Mouse (Mus musculus): ENCODE data around the gene Abhd16a. TPM values are rescaled to one million over a fixed set of nuclear protein-coding genes. Genes with fewer than 3 reads are reported as not detected.

Abhd16a gene
- polyA plus RNA-seq, 1 experiment, result 118 TPM

DNA sequence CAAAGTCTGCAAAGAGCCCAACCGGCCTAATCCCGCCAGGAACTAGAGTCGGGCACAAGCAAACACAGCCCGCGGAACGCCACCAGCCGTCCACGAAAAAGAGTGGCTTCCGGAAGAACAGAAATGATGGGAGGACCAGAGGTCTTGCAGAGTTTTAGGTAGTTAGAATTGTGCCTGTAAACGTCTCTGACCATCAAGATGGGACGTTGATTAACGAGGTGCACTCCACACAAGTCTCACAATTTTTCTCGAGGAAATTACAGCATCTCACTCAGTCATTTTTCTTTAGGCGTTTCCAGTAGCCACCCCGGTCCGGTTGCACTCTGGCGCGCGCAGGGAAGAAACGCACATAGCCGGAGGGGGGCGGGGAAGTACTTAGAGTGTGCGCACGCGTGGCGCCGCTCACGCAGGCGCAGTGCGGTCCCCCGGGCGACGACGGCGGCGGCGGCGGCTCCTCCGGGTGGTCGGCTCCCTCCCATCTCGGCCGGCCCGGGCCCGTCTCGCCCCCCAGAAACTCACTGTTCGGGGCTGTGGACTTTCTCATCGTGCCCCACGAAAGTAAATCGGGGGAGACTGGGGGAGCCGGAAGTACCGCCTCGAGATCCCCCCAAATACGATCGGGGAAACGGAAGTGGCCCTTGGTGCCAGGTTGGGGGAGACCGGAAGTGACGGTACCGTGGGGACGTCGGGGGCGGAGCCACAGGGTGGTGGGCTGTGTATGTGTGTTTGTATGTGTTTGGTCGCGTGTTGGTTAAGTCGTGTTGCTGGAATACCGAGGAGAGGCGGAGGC is 45.9 kb downstream of the Abhd16a start, which contains the start of gene Bag6:
TSS of gene Bag6 (plus strand) at position 378 of the 790 bp plus-strand sequence.

Other genes starting within 250 kb of the Abhd16a start
- gene Skiv2l, start 239.1 kb upstream of the Abhd16a start, polyA plus RNA-seq (2012), result 63.8 and 69.0 TPM in 2 replicates
- gene Nelfe, start 238.9 kb upstream of the Abhd16a start, polyA plus RNA-seq (2012), result 308 and 315 TPM in 2 replicates
- 0.13 TPM in 1 of 2 replicates, not detected in the other for gene Cfb, start 226.7 kb upstream of the Abhd16a start, polyA plus RNA-seq (2012)
- 51.5 and 66.6 TPM in 2 replicates for gene Zbtb12, start 209.8 kb upstream of the Abhd16a start, polyA plus RNA-seq (2012)
- gene Gm20547, start 207.2 kb upstream of the Abhd16a start, polyA plus RNA-seq (2012), result not detected in 2 replicates
- gene C2, start 191.0 kb upstream of the Abhd16a start, polyA plus RNA-seq (2012), result 2.0 and 2.3 TPM in 2 replicates
- gene Ehmt2, start 190.8 kb upstream of the Abhd16a start, polyA plus RNA-seq (2012), result 441 and 469 TPM in 2 replicates
- not detected in 2 replicates for gene Slc44a4, start 174.8 kb upstream of the Abhd16a start, polyA plus RNA-seq (2012)
- 52.4 and 79.9 TPM in 2 replicates for gene Neu1, start 158.0 kb upstream of the Abhd16a start, polyA plus RNA-seq (2012)
- gene Hspa1b, start 130.0 kb upstream of the Abhd16a start, polyA plus RNA-seq (2012), result 425 and 1,961 TPM in 2 replicates
- 0.52 TPM in 1 of 2 replicates, not detected in the other for gene Gm20481, start 119.4 kb upstream of the Abhd16a start, polyA plus RNA-seq (2012)
- 239 and 1,296 TPM in 2 replicates for gene Hspa1a, start 117.1 kb upstream of the Abhd16a start, polyA plus RNA-seq (2012)
- 0.06 TPM in 1 of 2 replicates, not detected in the other for gene Hspa1l, start 116.6 kb upstream of the Abhd16a start, polyA plus RNA-seq (2012)
- 154 and 167 TPM in 2 replicates for gene Lsm2, start 107.4 kb upstream of the Abhd16a start, polyA plus RNA-seq (2012)
- 841 and 875 TPM in 2 replicates for gene Vars, start 88.3 kb upstream of the Abhd16a start, polyA plus RNA-seq (2012)
- gene Vwa7, start 72.7 kb upstream of the Abhd16a start, polyA plus RNA-seq (2012), result 0.24 and 0.38 TPM in 2 replicates
- gene Sapcd1, start 61.2 kb upstream of the Abhd16a start, polyA plus RNA-seq (2012), result 6.0 and 11.9 TPM in 2 replicates
- 3.4 and 5.4 TPM in 2 replicates for gene Msh5, start 42.5 kb upstream of the Abhd16a start, polyA plus RNA-seq (2012)
- 109 and 129 TPM in 2 replicates for gene Clic1, start 39.3 kb upstream of the Abhd16a start, polyA plus RNA-seq (2012)
- gene Ddah2, start 30.2 kb upstream of the Abhd16a start, polyA plus RNA-seq (2012), result 33.8 and 58.4 TPM in 2 replicates
- gene Ly6g6c, start 23.9 kb upstream of the Abhd16a start, polyA plus RNA-seq (2012), result 0.09 TPM in 1 of 2 replicates, not detected in the other
- gene Mpig6b, start 23.1 kb upstream of the Abhd16a start, polyA plus RNA-seq (2012), result 0.04 TPM in 1 of 2 replicates, not detected in the other
- not detected in 2 replicates for gene Ly6g6e, start 12.4 kb upstream of the Abhd16a start, polyA plus RNA-seq (2012)
- 0.26 TPM in 1 of 2 replicates, not detected in the other for gene Ly6g6d, start 11.2 kb upstream of the Abhd16a start, polyA plus RNA-seq (2012)
- gene Ly6g6f, start 3.7 kb upstream of the Abhd16a start, polyA plus RNA-seq (2012), result 0.06 and 0.28 TPM in 2 replicates
- gene Ly6g5c, start 19.0 kb downstream of the Abhd16a start, polyA plus RNA-seq (2012), result not detected in 2 replicates
- gene Ly6g5b, start 26.2 kb downstream of the Abhd16a start, polyA plus RNA-seq (2012), result 0.45 and 0.69 TPM in 2 replicates
- gene Gpank1, start 32.2 kb downstream of the Abhd16a start, polyA plus RNA-seq (2012), result 73.8 and 84.9 TPM in 2 replicates
- 77.7 and 78.6 TPM in 2 replicates for gene Csnk2b, start 32.8 kb downstream of the Abhd16a start, polyA plus RNA-seq (2012)
- gene D17H6S53E, start 37.1 kb downstream of the Abhd16a start, polyA plus RNA-seq (2012), result 4.1 and 4.4 TPM in 2 replicates
- gene Apom, start 42.8 kb downstream of the Abhd16a start, polyA plus RNA-seq (2012), result 0.37 and 0.84 TPM in 2 replicates
- gene Bag6, start 45.9 kb downstream of the Abhd16a start, polyA plus RNA-seq (2012), result 683 and 812 TPM in 2 replicates
- 1,479 and 1,500 TPM in 2 replicates for gene Prrc2a, start 75.6 kb downstream of the Abhd16a start, polyA plus RNA-seq (2012)
- gene Aif1, start 86.8 kb downstream of the Abhd16a start, polyA plus RNA-seq (2012), result 3.5 and 4.0 TPM in 2 replicates
- 3.8 and 6.6 TPM in 2 replicates for gene Lst1, start 99.2 kb downstream of the Abhd16a start, polyA plus RNA-seq (2012)
- gene Ltb, start 105.2 kb downstream of the Abhd16a start, polyA plus RNA-seq (2012), result 14.0 and 15.6 TPM in 2 replicates
- 12.8 and 21.1 TPM in 2 replicates for gene Tnf, start 112.7 kb downstream of the Abhd16a start, polyA plus RNA-seq (2012)
- gene Lta, start 116.1 kb downstream of the Abhd16a start, polyA plus RNA-seq (2012), result 0.10 and 0.22 TPM in 2 replicates
- gene Gm16181, start 131.6 kb downstream of the Abhd16a start, polyA plus RNA-seq (2012), result not detected in 2 replicates
- gene Atp6v1g2, start 144.4 kb downstream of the Abhd16a start, polyA plus RNA-seq (2012), result 5.5 and 9.2 TPM in 2 replicates
- 42.2 and 43.8 TPM in 2 replicates for gene Nfkbil1, start 146.5 kb downstream of the Abhd16a start, polyA plus RNA-seq (2012)
- gene Ddx39b, start 152.5 kb downstream of the Abhd16a start, polyA plus RNA-seq (2012), result 404 and 440 TPM in 2 replicates
- 854 and 953 TPM in 2 replicates for gene H2-D1, start 173.5 kb downstream of the Abhd16a start, polyA plus RNA-seq (2012)
- gene H2-Q1, start 231.1 kb downstream of the Abhd16a start, polyA plus RNA-seq (2012), result not detected in 2 replicates